Mouse (Mus musculus) liver, postnatal 0 days (tissue): ENCODE results near the gene Znhit1.

Experiments
- CTCF ChIP-seq: sonication (generic); IDR thresholded peaks from 2 replicates; pipeline ENCODE4 v1.5.1; 2016; ENCODE audit warnings: antibody characterized with exemption, low read depth
- EP300 ChIP-seq: IDR thresholded peaks from 2 replicates; pipeline ENCODE4 v1.6.1; 2016; ENCODE audit warnings: antibody characterized with exemption, low read depth, mild to moderate bottlenecking

DNA sequence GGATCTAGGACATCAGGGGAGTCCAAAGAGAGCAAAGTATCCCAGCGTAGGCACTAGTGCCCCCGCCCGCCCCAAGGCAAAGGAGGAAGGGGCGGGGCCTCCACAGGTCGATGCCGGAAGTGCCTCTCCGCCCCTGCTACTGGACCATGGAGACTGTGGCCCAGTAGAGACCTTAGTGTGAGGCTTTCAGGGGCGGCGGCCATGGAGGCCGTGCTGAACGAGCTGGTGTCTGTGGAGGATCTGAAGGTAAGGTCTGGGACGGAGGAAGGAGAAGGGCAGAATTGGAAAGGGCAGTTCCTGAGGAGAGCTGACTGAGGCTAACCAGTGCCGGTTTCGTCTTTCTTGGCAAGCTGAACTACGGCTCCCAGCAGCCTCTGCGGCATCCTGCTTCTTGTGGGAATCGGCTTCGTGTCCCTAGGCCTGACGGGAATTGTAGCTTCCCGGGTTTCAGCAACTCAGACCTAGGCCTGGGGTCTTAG, 25.8 kb downstream of the Znhit1 start:
- no peak; the same call in 1 of the 2 replicates for TF ChIP-seq EP300
- TF ChIP-seq CTCF: no peak
